Mouse (Mus musculus) gastrocnemius, postnatal 36 days (tissue): ENCODE measurements around the gene Zfp651. TPM values are rescaled to one million over a fixed set of nuclear protein-coding genes. Genes with fewer than 3 reads are reported as not detected.

Source experiments
- DNase-seq, 2 experiments: peaks; one replicate each; pipeline ENCODE4 v3.0.0; 2022
- intact Hi-C: fragments of 180-260 bp; cut with DNase I; formaldehyde crosslinking; loops from one replicate; pipeline ENCODE4 v1.15.1; 2025
- long read RNA-seq, 2 experiments: library from polyadenylated mRNA; stranded (forward); transcript quantifications; one replicate each; pipeline ENCODE4 v2.0.0; 2021
- total RNA-seq, 2 experiments: library from RNA; stranded (reverse); gene quantifications; 2 replicates each; pipeline ENCODE4 v1.2.3; 2021

Zfp651 gene
- 100 to 1,000 TPM in 1 of 2 experiments, 10 to 100 TPM in 1; 98.5 to 111 TPM for total RNA-seq
- long read RNA-seq, experiment 1, full-length matches to known transcripts = 5 of 48 reads
- long read RNA-seq, experiment 1, partial matches to known transcripts = 34 of 48 reads
- long read RNA-seq, experiment 1, other reads (novel, unspliced or antisense) = 9 of 48 reads
- long read RNA-seq, experiment 2, full-length matches to known transcripts = 2 of 74 reads
- long read RNA-seq, experiment 2, partial matches to known transcripts = 59 of 74 reads
- long read RNA-seq, experiment 2, other reads (novel, unspliced or antisense) = 13 of 74 reads

DNA sequence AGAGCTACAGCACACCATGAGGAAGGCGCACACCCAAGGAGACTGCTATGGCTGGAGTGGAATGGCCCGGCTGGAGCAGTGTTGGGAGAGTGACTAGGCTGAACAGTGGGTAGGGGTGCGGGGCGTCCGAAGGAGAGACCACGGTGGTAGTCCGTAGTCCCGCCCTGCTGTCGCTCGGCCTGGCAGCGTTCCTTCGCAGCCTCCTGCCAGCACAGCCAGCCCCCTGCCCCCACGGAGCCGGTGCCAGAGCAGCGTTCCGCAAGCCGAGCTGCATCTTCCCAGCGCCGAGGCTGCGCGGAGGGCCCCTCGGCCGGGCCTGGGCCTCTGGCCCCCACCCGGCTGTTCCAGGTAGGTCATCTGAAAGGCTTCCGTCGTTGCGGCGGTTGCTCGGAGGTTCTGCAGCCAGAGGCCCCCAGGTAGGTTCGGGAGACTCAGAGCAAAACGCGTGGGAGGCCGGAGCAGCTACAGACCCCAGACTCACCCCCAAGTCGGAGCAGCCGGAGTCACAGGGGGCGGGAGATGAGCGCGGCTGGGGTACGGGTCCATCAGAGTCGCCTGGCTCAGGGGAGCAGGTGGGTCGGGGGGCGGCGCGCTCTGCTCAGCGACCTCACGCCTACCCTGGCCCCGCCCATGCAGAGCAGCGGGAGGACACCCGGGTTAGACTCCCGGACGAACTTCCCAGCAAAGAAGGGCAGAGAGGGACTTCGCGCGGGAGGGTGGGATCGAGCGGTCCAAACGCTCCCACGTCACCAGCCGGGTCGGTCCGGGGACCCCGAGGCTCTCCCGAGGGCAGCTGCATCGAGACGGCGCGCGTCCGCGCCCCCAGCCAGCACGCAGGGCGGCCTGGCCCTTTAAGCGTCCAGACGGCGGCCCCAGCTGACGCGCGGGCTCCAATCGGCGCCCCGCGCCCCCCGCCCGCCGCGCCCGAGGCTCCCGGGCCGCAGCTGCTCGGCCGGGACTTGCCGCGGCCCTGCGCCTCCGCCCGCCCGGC lies at the start of gene Zfp651:
Zfp651 (plus strand) TSS at position 240 of the 991 bp plus-strand sequence.
- intact Hi-C loops = loop anchor here (5.0 kb wide), 2 partner anchors 37 to 68 kb away; no protein-coding TSS in a partner anchor

GRCm38 (mm10) chr9:121709898-121710583 lies 49.1 kb upstream of the Zfp651 start, which contains the start of gene Ss18l2:
Gene Ss18l2, plus strand, starts transcription at chr9:121710329.
- DNase-seq = peak; percentile 98 to 99
- intact Hi-C loops = no loop called here

More for the DNA sequence above, at the start of gene Zfp651:
- DNase-seq = peak in 1 of 2 experiments; percentile 65

- no peak for DNase-seq
- intact Hi-C loops = no loop called here
Measured at GRCm38 (mm10) chr9:121710584-121710975, 48.5 kb upstream of the Zfp651 start.

GRCm38 (mm10) chr9:121717048-121717447 lies 42.1 kb upstream of the Zfp651 start:
- DNase-seq = no peak
- intact Hi-C loops = no loop called here

DNA sequence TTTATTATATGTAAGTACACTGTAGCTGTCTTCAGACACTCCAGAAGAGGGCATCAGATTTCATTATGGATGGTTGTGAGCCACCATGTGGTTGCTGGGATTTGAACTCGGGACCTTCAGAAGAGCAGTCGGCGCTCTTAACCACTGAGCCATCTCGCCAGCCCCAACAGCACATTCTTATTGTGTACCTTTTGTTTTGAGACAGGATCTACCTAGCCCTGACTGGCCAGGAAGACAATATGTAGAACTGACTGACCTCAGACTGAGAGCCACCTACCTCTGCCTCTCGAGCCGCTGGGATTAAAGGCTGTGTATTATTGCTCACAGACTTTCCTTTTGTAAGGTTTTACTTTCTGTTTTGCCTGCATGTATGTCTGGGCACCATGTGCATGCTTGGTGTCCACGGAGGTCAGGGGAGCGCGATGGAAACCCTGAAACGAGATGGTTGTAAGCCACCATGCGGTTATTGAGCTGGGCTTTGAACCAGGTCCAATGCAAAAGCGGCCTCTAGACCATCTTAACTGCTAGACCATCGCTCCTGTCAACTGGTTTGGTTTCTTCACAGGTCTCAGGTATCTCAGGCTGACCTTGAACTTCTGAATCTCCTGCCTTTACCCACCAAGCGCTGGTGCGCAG lies 40.9 kb upstream of the Zfp651 start:
- intact Hi-C loops = no loop called here
- no peak for DNase-seq

- intact Hi-C loops = no loop called here
- DNase-seq = peak; percentile 94 to 97
Measured at GRCm38 (mm10) chr9:121718792-121719318, 40.3 kb upstream of the Zfp651 start, which contains the start of gene Nktr. Gene Nktr, plus strand, starts transcription at chr9:121719169.

DNA sequence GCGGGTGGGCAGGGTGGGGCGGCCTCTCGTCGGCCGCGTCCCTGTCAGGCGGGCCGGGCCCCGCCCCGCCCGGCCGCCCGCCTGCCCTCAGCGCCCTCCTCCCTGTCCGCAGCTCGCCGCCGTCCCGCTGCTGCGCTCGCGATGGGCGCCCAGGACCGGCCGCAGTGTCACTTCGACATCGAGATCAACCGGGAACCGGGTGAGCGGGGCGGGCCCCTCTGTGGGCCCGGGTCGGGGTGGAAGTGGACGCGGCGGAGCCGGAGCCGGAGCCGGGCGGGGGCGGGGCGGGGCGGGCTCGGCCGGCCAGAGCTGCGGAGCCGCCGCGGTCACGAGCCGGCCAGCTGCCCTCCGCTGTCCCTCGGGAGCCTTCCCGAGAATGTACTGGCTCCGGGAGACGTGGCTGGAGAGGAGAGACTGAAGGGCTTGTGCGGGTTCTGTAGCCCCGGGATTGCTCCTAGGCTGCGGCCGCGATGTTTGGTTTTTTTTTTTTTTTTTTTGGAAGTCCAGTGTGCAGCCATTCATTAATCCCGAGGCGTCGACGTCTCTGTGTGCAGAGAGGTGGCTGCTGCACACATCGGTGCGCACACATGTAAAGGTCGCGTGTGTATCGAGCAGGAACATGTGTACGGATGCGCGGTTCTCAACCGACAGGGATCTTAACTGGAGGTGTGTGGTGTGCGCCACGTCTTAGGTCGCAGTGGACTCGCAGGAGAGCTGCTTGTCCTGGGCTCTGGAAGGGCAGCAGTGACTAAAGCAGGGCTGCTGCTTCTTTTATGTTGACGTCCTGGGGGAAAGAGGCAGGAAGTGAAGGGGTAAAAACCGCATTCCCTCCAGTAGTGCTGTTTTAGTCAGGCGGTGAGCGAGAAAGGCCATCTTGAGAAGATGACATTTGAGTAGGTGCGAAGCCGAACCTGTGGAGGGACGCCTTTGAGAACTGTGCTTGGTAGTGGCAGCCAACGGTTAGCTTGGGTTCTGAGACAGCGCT lies 39.5 kb upstream of the Zfp651 start:
- DNase-seq = peak in 1 of 2 experiments; percentile 34
- intact Hi-C loops = loop anchor here (5.0 kb wide), 1 partner anchor 43 kb away; no protein-coding TSS in a partner anchor

- intact Hi-C loops = no loop called here
- no peak for DNase-seq
Measured at GRCm38 (mm10) chr9:121740490-121740889, 18.6 kb upstream of the Zfp651 start.

GRCm38 (mm10) chr9:121741168-121741567 lies 18.0 kb upstream of the Zfp651 start:
- intact Hi-C loops = no loop called here
- no peak for DNase-seq

DNA sequence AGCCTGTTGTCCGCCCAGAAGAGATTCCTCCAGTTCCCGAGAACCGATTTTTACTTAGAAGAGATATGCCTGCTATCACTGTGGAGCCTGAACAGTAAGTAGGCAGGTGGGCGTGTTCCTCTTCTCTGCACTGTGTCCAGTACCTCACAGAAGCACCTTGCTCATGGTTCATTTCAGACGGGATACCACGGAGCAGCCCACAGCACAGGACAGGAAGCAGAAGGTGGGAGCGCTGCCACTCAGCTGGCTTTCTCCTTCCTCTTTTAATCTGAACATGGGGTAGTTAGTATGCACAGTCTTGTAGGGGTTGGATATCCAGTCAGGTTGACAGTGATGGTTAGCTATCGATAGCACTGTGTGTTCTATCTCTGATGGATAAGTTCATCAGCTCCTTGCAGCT lies 15.1 kb upstream of the Zfp651 start:
- intact Hi-C loops = no loop called here
- DNase-seq = no peak

- intact Hi-C loops = no loop called here
- no peak for DNase-seq
Measured at GRCm38 (mm10) chr9:121752774-121753173, 6.4 kb upstream of the Zfp651 start.

GRCm38 (mm10) chr9:121754624-121755023 lies 4.5 kb upstream of the Zfp651 start:
- no peak for DNase-seq
- intact Hi-C loops = loop anchor here (5.0 kb wide), 1 partner anchor 73 kb away; no protein-coding TSS in a partner anchor

GRCm38 (mm10) chr9:121756785-121757184 lies 2.3 kb upstream of the Zfp651 start:
- DNase-seq = no peak
- intact Hi-C loops = loop anchor here (5.0 kb wide), 1 partner anchor 71 kb away; no protein-coding TSS in a partner anchor

GRCm38 (mm10) chr9:121757432-121757831 lies 1.7 kb upstream of the Zfp651 start:
- peak in 1 of 2 experiments; percentile 30 for DNase-seq
- intact Hi-C loops = loop anchor here (5.0 kb wide), 1 partner anchor 70 kb away; no protein-coding TSS in a partner anchor

DNA sequence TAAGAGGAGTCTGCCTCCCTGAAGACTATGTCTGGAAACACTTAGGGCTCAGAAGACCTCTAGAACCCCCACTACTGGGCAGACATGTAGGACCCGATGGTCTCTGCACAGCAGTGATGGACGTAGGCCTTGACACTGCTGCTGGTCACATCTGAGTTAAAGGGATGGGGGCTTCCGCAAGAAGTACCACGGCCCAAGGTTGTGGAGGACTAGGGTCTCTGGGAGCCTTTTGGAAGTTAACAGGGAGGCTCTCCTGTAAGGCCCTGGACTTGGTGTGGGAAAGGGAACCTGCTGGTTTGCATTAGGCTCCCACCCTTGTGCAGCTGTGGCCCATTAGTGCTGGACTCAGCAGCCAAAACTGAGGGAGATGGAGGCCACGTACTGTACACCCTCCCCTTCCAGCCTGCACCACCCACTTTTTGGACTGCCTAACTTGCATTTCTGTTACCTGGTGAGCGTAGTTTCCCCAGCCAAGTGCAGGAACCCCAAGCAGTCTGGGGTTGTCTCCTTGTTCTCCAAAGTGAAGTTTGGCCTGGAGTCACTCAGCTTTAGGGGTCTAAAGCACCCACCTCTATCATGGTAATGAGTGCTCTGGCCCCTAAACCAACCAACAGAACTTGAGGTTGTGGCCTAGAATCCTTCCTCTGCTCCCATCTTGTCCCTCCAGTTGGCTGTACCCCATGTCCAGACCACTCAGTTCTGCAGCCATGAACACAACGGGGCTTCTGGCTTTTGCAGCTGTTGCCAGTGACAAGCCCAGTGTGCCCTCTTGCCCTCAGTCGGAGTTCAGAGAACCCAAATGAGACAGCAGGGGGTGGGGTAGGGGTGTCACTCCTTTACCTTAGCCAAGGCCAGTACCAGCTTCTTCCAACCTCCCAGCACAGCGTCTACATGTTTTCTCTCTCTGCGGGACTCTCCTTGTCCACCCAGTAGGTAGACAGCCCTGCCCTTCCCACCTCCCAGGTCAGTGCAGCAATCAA lies 1.0 kb upstream of the Zfp651 start:
- peak; percentile 49 to 52 for DNase-seq
- intact Hi-C loops = loop anchor here (5.0 kb wide), 1 partner anchor 69 kb away; no protein-coding TSS in a partner anchor

GRCm38 (mm10) chr9:121760271-121761090 lies 1.4 kb downstream of the Zfp651 start:
- intact Hi-C loops = loop anchor here (5.0 kb wide), 1 partner anchor 38 kb away; no protein-coding TSS in a partner anchor
- DNase-seq = peak; percentile 63 to 70
